Mouse (Mus musculus): ENCODE results near the gene Tyms.

The Tyms gene

DNA sequence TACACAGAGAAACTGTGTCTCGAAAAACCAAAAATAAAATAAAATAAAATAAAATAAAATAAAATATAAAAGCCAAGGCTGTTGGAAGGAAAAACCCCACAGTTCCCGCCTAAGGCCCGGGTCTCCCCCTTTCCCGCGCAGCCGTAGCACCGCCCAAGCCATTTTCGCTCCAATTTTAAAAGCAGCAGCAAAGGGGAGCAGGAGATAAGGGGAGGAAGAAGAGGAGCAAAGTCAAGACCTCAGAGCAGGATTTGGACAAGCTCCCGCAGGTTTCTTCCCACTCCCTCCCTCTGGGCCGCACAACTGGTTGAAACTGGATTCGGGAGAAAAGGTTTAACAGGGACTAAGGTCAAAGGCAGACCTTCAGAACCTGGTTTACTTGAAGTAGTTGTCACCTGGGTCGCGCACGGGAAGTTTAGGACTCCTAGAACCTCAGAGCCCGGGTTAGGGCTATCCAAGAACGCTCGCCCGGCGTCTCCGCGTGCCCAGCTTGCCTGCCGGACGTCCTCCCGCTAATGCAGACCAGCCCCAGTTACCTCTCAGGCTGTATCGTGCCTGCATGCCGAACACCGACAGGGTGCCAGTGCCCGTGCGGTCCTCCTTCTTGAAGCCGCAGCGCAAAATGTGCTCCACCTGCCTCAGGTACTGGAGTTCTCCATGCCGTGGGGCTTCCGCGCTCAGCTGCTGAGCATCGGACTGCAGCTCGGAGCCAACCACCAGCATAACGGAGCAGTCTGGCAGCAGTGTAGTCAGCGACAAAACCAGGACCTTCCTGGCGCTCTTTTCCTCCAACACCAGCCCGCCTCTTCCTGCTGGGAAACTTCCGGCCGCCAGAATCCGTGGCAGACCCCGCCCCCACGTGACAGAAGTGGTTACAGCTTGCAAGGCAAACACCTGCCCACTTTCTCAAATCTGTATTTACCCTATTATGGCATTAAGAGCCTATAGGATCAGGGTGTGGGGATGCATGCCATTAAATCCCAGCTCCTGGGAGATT, at the start of gene Tyms:
Tyms (minus strand) TSS at position 793 of the 997 bp plus-strand sequence.
- DNase-seq, result peak; percentile 66

DNA sequence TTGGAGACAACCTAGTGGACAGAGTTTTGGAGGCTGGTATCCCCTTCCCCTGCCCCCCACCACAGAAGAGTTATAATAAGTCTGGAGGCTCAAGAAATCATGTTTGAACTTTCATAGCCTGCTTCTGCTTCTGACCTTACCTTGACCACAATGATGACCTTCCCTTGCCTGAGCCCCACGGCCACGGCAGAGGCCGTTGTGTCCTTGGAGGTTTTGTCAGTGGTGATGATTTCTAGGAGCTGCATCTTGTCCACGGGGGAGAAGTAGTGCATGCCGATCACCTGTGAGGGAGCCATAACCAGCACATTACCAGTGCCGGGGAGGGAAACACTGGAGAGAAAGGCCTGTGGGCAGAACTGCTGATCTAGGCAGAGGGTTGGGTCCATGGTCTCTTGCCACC, 49.1 kb upstream of the Tyms start:
- DNase-seq, result no peak

DNA sequence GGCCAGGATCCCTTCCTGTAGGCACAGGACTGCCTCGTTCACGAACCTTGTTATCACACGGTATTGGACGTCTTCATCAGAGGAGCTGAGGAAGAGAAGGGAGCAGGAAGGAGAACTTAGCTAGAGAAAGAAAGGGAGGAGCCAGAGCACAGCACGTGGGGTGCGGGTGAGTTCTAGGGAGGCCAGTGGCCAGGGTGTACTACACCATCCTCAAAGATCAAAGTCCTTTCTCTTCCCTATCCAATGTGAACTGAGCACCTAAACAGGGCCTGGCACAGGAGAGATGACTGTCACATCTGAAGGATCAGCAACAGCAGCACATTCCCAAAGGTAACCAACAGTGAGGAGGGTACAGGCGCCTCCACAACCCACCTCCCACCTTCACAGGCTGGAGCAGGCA, 46.7 kb upstream of the Tyms start:
- no peak for DNase-seq

DNA sequence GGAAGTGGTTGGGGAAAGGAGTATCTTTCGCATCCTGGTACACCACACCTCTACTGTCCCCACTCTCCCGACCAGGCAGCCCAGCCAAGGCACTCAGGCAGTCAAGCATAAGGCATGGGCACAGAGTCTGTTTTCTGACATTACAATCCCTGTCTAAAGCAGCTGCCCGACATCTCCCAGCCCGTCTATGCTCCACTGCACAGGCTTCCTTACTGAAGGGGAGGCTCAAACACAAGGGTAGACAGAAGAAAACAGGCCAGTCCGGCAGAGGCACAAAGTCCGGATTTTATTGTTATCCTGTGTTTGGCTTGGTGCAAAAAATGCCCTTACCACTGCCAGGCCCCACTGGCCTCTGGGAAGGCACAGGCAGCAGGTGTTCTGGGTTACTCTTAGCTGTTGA, 45.7 kb upstream of the Tyms start:
- DNase-seq, result no peak

DNA sequence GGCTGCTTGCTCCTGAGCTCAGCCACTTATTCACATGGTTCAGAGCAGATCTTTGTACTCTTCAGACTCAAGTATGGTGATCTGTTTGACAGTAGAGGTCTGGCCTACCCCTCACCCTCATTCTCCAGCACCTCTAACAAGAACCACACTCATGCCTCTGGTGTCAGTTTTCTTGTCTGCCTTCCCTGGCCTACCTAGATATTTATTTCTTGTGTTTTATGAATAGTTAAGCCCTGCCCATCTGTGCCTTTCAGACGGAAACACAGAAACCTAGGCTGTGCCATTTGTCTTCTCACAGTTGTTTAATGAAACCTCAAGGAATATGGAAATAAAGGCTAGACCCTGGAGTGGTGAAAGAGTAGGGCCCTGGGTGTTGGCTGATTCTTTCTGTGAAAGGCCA, 44.6 kb upstream of the Tyms start:
- DNase-seq, result no peak

DNA sequence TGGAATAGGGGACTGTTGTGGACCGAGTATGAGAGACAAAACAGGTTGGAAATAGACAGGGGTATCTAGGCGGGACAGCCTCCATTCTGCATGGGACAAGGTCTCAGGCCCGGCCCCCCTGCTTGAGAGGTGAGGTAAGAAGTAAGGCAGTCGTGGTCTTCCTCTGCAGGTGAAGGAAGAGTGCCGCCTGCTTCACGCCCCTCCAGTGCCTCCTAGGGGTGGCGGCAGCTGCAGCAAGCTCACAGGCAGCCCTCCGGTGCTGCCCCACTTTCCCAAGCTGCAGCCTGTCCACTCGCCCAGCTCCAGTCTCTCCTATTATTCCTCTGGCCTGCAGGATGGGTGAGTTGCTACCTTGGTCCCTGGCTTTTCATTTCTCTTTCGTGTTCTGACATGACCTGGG, 42.3 kb upstream of the Tyms start:
- no peak for DNase-seq

DNA sequence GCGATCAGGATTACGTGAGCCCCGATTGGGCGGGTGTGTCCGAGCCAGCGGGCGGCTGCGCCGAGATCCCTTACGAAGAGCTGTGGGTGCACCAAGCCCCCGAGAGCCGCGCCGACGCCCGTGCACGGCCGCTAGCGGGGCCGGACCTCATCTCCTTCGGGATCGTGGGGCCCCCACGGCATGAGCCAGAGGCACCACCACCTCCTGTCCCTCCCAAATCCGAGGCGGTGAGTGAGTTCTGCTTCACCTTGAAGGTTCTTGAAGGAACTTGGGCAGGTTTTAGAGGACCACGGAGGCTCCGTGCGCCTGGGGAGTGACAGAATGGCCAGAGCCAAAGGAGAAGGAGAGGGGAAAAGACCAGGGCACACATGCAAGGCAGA, 41.3 kb upstream of the Tyms start:
- DNase-seq, result no peak

DNA sequence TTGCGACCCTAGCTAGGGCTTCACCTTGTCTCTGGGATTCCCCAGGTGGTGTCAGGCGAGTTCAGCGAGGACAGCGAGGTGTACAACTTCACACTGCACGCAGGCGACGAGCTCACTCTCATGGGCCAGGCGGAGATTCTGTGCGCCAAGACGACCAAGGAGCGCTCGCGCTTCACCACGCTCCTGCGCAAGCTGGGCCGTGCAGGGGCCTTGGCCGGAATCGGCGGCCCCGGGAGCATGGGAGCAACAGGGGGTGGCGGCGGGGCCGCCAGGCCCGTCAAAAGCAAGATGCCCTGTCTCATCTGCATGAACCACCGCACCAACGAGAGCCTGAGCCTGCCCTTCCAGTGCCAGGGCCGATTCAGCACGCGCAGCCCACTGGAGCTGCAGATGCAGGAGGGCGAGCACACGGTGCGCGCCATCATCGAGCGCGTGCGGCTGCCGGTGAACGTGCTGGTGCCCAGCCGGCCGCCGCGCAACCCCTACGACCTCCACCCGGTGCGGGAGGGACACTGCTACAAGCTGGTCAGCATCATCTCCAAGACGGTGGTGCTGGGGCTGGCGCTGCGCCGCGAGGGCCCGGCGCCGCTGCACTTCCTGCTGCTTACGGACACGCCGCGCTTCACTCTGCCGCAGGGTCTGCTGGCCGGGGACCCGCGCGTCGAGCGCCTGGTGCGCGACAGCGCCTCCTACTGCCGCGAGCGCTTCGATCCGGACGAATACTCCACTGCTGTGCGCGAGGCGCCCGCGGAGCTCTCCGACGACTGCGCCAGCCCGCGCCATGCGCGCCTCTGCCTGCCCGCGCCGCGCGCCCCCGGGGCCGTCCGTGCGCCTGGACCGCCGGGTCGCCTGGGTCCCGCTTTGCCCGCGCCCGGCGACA, 40.7 kb upstream of the Tyms start:
- peak; percentile 61 for DNase-seq

DNA sequence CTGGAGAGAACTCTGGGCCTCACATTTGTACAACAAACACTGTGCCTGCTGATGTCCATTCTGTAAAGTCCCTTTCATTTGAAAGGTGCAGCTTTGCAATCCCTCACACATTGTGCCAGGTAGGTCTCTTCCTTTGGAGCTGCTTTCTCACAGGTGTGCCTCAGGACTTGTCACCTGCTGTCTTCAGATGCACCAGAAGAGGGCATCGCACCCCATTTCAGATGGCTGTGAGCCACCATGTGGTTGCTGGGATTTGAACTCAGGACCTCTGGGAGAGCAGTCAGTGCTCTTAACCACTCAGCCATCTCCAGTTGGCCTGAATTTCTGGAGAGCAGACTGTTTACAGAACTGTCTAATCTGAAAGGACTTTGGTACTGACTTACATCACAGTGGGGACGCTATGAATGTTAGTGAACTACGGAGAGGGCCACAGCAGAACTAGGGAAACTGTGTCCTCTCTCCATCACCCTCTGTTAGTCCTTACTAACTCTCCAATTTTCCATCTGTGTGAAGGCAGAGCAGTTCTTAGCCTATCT, 39.2 kb upstream of the Tyms start:
- no peak for DNase-seq

DNA sequence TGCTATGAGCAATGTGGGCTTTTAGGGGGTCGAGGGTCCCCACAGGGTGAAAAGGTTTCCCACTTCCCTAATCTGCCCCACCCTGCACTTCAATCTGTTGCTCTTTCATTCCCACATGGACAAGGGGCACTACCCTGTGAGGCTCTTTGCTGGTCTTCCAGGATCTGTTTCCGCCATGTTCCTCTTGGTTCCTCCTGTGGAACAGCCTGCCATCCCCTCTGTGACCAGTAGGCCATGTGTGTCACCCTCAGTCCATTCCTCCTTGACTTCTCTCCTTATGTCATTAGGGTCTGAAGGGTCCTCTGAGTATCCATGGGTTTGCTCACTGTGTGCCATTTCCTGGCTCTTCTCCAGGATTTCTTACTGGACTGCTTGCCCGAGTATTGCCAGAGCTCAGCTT, 38.4 kb upstream of the Tyms start:
- no peak for DNase-seq

DNA sequence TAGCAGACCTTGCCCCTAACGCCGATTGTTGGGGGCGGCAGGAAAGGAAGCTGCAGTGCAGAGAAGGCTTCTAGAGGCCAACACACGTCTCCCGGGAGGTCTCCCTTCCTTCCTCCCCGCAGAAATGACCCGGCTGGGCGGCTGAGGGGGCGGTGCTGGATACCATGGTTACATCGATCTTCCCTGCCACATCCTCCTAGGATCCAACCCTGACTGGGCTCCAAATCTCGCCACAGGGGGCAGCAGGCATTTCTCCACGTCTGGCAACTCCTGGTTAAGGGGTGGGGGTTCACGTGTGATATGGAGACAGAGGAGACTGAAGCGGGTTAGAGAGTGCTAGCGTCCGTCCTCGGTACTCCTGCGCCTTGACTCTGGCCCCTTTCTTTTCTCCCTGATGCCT, 37.7 kb upstream of the Tyms start:
- DNase-seq, result no peak

DNA sequence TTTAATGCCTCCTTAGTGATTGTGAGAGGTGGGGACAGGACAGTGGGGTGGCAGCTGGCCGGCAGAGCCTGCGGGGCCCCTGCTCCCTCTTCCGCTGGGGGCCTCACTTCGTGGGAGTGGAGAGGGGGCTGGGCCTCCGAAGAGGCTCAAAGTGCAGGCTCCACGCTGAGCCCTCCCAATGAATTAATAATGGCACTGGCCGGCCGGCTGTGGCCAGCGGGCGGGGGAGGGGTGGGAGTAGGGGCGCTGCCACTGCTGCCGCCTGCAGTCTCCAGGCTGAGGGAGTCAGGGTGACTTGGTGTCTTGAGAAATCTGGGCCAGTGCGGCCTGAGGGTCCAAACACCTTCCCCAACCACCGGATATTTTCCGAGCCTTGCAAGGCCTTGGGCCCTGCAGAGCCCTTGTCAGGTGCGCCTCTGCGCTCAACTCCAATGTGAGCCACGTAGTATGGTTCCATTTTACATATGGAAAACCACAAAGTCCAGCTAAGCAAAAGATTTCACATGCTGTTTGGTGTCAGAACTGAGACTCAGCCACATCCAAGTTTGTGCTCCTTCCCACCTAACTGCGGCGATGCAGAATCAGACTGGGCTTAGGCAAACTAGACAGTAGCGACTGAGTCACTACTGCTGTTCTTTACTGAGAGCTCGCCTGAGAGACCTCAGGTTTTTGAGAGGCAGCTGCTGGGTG, 37.1 kb upstream of the Tyms start:
- no peak for DNase-seq

DNA sequence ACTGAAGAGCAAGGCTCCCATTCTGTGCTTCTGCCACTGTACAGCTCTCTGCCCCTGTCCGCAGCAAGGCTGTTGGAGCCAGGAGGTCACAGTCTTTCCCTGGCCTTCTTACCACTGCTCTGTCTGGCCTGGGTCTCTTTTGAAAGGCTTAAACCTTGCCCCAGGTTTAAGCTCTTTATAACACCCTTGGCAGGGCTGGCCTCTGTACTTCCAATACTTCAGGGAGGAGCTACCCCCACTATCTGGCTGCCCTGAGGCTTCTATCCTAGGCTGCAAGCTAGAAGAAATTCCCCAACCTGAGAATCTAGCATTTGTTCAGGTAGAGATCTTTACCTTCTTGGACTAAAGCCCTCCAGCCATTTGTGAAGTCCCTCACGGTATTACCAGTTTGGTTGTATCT, 36.5 kb upstream of the Tyms start:
- DNase-seq, result no peak

DNA sequence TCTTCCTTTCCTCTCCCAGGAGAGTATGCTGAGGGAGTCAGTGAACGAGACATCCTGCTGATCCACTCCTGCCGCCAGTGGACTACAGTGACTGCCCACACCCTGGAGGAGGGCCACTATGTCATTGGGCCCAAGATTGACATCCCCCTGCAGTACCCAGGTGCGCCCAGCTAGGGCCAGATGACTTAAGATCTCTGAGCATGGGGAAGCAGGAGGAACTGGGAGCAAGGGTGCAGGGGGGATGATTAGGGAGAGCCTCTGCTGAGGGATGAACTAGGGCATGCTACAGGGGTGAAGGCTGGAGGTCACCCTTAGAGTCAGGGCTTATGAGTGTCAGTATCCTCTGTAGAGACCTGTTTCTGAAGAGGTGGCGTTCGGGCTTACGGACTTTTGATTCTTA, 34.8 kb upstream of the Tyms start:
- DNase-seq, result no peak

DNA sequence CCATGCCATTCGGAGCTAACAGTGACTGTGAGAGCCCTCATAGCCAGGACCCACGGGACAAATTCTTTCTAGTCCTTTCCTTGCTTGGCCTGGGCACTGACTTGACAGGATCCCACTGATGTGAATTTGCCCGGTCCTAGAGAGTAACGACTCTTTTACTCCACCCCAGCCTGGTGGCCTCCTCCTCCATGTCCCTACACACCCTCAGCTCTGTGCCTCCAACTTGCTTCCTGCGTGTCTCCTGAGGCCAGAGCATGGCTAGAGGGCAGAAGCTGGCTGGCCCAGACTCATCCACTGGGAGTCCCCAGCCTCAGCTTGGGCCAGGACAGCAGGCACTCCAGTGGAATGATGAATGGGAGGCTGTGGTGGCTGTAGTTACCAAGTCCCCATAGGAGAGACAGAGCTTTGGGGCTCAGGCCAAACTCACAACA, 34.2 kb upstream of the Tyms start:
- DNase-seq, result no peak

DNA sequence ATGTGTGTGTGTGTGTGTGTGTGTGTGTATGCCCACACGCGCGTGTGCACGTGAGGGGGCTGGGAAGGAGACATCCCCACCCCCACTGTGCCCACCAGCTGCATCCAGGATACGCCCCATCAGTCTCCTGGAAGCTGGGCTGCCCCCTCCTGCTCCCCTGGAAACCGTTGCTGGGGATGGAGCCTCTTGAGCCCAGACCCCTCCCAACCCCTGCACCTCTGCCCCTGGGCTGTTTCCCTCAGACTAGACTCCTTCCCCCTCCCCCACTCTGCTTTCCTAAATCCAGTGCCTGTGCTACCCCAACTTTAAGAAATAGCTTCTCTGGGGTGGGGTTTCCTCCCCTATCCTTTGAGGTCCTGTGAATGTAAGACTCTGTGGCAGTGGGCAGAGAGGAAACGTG, 33.8 kb upstream of the Tyms start:
- DNase-seq, result no peak

DNA sequence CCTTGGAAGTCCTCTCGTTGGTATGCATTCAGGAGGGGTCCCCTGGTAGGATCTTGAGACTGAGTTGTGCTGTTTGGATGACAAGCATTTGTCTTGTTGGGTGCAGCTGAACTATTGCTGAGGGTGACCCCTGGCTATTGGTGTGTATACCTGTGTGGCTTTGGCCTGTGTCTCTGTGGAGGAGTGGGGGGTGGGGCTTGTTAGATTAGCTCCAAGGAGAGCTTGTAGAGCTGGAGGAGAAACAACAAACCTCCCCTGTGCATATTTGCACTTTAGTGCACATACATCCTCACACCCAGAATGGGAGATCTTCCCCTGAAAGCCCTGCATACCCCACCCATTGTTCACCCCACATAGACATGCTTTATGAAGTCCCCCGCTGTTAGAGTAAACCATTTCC, 33.3 kb upstream of the Tyms start:
- DNase-seq, result no peak

DNA sequence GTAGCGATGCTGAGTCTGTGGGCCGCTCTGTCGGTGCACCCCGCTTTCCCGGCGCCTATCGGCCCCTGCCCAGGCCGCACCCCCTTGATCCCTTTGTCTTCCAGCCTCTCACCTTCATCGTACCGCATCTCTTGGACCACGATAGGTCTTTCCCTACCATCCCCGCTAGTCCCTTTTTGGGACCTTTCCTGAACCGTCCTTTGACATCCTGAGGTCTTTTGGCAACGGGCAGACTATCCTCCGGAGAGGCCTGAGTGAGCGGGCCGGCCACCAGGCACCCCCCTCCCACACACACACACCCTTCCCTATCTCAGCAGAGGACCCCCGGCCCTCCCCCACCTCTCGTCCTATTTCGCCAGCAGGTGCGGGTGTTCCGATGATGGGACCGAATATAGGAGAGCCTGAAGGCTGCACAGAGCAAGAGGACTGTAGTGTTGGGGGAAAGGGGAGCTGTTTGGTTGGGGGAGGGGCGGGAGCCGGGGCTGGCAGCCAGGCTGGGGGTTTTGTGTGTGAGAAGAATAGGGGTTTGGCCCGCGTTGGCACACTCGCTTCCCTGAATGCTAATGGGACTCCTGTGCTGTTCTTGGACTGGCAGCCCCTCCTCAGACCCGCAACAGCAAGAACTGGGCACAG, 32.4 kb upstream of the Tyms start, which contains the start of gene 3110082J24Rik:
3110082J24Rik (minus strand) TSS at position 419 of the 633 bp plus-strand sequence.
- DNase-seq, result no peak

DNA sequence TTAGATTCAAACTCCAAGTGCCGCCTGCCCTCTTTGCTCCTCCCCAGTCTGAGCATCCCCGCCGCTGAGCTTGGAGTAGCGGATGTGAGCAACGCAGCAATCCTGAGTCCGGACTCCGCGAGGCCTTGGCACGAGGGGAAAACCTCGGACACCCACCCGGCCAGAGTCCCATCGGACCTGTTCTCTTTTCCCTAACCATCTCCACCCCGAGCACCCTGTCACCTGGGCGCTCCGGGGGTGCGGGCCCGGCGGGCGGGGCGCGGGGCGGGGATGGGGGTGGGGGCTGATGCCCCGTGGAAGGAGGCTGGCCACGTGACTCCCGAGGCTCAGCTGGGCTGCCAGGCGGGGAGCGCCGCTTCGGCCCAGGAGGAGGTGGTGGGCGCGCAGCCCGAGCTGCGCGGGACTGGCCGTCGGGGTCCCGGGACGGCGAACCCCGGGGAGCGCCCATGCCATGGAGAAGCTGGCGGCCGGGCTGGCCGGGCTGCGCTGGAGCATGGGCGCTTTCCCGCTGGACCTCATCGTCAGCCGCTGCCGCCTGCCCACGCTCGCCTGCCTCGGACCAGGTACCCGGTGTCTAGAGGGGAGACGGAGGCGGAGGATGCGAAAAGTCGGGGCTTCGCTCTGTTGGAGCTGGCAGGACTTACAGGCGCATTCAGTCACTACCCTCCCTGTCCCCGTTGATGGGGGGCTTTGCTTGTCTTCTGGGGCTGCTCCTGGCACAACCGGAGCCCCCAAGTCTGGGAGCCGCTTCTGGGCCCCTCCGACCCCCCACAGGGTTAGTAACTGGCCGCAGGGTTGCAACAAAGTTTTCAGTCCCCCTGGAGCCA, 31.6 kb upstream of the Tyms start, which contains the start of gene Garem2:
Garem2 (plus strand) TSS at position 321 of the 827 bp plus-strand sequence.
- DNase-seq, result no peak

DNA sequence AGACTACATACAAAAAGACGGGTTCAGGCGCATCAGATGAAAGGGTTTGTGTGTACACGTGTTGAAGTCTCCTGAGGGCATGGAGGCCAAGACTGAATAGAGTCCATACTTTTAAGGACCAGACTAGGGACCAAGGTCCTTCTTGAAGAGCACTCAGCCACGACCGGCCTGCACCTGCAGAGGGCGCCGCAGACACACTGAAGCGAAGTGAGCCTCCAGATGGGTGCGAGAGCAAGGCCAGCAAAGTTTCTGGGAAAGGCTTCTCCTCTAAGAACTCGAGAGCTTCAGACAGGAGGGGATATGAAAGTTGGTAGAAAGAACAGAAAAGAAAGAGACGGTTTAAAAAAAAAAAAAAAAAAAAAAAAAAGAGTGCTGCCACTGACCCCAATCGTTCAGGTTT, 30.9 kb upstream of the Tyms start:
- DNase-seq, result no peak

DNA sequence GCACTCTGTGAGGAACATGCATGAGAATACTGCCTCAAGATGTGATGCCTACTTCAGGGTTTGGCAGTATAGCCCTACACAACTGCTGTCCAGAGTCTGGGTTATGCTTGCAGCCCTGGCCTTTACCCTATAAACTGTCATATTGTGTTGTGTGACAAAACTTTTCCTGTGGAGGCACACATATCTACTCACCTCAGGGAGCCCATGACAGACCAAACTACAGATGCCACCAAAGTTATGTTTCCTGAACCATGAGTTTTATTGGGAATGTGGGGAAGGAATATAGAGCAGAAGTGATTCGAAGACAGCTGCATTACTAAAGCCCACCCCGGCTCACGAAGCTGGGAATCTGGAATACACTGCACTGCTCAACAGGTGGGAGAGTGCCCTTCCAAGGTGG, 29.9 kb upstream of the Tyms start:
- DNase-seq, result no peak
